Mouse (Mus musculus) CD4-positive helper T cell, adult 2 months (primary cell): Measurements from ENCODE around the gene Fgf22.

Experiments used
- DNase-seq: peaks from one replicate; pipeline ENCODE4 v3.0.0-alpha.2; 2012; ENCODE audit warnings: low read depth, missing footprints, low spot score

The Fgf22 gene

GRCm38 (mm10) chr10:79767372-79768244, 12.7 kb downstream of the Fgf22 start:
- DNase-seq: no peak

- DNase-seq: peak; percentile 54
Observed at GRCm38 (mm10) chr10:79768400-79768799, 13.5 kb downstream of the Fgf22 start.

DNA sequence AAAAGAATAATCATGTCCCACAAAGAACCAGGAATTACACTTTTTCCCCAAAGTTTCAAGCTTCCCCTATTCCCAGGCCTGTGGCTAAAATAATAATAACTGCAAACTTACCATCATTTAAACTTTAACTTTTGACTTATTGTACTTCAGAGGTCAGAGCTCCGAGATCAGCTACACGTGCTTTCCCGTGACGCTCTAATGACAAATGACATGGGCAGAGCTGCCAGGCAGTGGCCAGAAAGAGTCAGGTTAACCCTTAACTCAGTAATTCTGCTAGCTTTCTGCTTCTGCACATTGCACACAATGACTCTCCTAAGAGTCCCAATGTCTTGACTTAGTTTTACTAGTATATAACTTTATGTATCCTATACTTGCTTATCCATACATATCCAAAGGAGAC, 14.5 kb downstream of the Fgf22 start:
- DNase-seq: no peak

DNA sequence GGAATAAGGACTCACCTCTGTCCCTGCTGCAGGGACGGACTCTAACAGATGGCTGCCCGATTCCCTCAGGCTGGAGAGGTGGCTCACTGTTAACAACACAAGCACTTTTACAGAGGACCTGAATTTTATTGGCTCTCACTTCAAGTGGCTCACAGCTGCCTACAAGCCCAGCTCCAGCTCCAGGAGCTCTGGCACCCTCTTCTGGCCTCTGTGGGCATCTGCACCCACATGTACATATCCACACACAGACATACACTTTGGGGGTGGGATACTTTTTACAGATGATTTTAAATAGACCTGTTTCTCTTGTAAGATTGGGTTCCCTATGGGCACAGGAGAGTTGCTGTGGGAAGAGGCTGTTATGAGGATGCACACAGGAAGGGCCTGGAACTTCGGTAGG, 17.4 kb downstream of the Fgf22 start:
- no peak for DNase-seq

DNA sequence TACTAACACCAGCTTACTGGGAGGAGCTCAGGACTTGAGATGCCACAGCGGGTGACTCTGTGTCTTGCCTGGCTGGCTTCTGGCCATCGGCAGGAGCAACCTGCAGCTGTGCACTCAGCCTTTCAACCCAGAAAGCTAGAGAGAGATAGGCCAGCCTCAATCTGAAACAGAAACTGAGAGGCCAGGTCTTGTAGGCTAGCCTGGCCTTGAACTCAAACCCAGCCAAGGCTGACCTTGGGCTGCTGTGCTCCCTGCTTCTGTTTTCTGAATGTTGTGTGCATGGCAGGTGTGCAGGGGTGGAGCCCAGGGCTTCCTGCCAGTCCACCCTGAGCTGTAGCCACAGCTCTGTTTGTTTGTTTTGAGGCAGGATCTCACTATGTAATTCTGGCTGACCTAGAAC, 18.3 kb downstream of the Fgf22 start:
- DNase-seq: no peak

GRCm38 (mm10) chr10:79774486-79775279, 19.8 kb downstream of the Fgf22 start:
- no peak for DNase-seq

DNA sequence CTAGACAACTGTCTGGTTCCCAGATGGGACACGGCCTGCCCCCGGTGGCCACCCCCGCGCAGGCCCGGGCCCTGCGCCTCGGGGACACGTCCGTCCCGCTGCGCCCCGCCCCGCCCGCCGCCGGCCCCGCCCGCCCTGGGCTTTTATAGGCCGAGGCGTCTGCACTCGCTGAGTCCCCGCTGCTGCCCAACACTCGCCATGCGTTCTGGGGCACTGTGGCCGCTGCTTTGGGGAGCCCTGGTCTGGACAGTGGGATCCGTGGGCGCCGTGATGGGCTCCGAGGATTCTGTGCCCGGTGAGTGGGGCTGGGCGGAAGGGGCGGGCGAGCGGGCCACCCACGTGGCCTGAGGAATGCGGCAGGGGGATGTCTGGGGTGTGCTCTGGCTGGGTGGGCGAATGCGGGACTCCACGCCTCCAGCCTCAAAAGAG, 22.2 kb downstream of the Fgf22 start, which contains the start of gene Fstl3:
Fstl3 (plus strand) TSS at position 170 of the 429 bp plus-strand sequence.
- no peak for DNase-seq

- no peak for DNase-seq
Observed at GRCm38 (mm10) chr10:79778006-79778405, 23.1 kb downstream of the Fgf22 start.

DNA sequence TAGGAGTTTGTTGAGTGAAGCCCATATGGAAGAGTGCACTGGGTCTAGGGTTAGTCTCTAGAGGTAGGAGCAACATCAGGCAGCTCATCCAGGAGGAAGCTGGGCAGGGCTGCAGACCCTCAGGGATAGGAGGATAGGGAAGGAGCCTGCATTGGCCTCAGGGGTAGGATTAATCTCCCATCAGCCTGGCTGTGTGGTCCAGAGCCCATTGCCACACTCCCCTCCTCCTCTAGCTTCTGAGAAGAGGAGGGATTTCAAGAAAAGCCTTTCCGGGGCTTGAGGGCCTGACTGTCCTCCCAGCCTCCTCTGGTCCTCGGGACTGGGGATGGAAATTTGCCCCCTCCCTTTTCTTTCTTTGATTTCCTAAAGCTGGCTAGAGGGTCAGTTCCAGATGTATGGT, 24.3 kb downstream of the Fgf22 start:
- no peak for DNase-seq

GRCm38 (mm10) chr10:79779784-79780663, 25.1 kb downstream of the Fgf22 start:
- DNase-seq: peak; percentile 98

DNA sequence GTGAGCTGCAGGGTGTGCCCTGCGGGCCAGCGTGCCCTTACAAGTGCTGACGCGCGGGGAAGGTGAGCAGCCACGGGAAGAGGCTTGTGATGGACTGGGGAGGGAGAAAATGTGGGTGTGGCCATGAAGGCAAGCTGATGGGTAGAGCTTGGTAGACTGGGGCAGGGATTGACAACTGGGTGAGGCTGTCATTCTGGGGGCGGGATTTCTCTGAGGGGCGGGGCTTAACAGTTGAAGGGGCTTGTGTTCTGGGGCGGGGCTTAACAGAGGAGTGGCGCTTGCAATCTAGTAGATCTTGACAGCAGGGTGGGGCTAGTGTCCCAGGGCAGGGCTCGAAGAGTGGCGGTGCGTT, 25.8 kb downstream of the Fgf22 start:
- DNase-seq: no peak

- no peak for DNase-seq
Observed at GRCm38 (mm10) chr10:79781139-79781538, 26.3 kb downstream of the Fgf22 start.

DNA sequence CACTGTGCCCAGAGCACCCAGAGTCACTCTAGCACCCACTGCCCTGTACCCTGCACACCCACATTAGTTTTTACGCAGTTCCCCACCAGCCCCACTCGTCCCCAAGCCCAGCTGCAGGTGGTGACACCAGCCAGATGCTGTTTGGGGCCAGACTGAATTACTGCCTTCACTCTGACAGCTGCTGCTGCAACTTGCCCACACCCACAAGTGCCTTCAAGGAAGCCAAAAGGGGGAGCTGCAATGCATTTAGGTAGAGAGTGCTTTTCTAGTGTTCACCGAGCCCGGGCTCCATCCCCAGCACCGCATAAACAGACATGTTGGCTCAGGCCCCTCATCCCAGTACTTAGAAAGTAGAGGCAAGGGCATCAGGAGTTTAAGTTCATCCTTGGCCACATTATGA, 27.1 kb downstream of the Fgf22 start:
- DNase-seq: no peak

DNA sequence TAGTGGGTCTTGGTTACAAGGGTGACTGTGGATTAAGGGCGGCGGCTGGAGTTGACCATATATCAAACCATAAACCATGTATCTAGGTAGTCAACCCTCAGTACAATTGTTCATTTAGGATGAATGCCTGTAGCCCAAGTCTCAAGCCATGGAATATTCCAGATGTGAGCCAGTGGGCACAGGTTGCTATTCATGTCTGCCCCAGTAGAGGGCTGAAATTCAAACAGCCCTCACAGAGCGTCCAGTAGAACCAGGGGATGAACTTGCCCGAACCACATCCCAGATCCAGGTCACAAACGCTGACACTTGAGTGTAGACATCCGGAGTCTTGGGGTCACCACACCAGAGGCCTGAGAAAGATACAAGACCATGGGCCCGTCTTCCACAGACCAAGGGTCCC, 28.2 kb downstream of the Fgf22 start:
- DNase-seq: no peak

GRCm38 (mm10) chr10:79783920-79784800, 29.3 kb downstream of the Fgf22 start:
- peak; percentile 53 for DNase-seq

DNA sequence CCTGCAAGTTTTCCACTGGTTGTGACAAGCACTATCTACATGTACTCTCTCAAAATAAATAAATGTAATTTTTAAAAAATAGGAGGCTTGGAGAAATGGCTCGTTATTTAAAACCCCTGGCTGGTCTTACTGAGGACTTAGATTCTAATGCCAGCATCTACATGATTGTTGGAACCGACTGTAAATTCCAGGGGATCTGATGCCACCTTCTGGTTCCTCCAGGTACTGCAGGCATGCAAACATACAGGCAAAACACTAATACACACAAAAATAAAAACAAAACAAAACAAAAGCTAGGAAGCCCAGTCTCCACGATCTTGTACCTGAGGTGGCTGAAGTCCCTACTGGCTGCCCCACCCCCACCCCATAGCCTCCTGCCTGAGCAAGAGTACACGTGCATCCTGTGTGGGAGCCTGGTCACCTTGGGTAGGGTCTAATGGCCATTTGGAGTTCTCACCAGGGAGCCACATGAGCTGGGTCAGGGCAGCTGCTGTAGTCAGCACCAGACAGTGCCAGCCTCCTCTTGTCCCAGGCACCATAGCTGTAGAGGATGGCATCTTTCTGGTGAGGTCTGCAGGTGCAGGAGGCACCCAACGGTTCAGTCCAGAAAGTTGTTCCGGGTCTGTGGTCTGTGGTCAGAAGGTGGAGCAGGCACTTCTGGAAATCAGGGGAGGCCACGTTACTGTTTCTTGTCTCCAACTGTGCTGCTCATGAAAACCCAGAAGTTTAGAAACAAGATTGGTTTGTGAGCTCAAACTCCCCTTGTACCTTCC, 33.7 kb downstream of the Fgf22 start:
- DNase-seq: peak; percentile 79

- DNase-seq: no peak
Observed at GRCm38 (mm10) chr10:79789581-79789980, 34.7 kb downstream of the Fgf22 start.

GRCm38 (mm10) chr10:79790861-79791260, 36.0 kb downstream of the Fgf22 start, which contains the start of gene Prss57:
Prss57 (minus strand) TSS chr10:79790961.
- DNase-seq: no peak

- no peak for DNase-seq
Observed at GRCm38 (mm10) chr10:79792339-79793040, 37.6 kb downstream of the Fgf22 start.
